Mouse (Mus musculus): ENCODE measurements at regions not wholly inside any gene's neighbourhood (a gene's known extent, or its start where the extent isn't known, plus 50 kb on each side); places are given as distances from the start of the nearest gene placed in this dataset.

- no peak overlapping the region for H3K9ac ChIP-seq
- H3K9me3 ChIP-seq (ENCODE audit: low read length) = no peaks in the 10 kb centered on the region
- ATAC-seq (no peak), DNase-seq (no peak)
- H3K4me2 ChIP-seq (ENCODE audit: low read depth) = no peak overlapping the region
- no peaks in the 10 kb centered on the region for H3K4me1 ChIP-seq (ENCODE audit: insufficient read depth)
- 81% methylated on average over 2 of the region's 2 CpGs for WGBS
- no peak for TF ChIP-seq CTCF (IDR thresholded peaks at IDR 0.05; ENCODE audit: low read depth)
- H3K27ac ChIP-seq (ENCODE audit: low read depth, low read length) = no peak overlapping the region
- no peaks in the 10 kb centered on the region for H3K36me3 ChIP-seq (ENCODE audit: insufficient read depth)
- H3K4me3 ChIP-seq (ENCODE audit: low read depth, low read length) = no peak overlapping the region
- no peaks in the 10 kb centered on the region for H3K27me3 ChIP-seq (ENCODE audit: insufficient read depth, low read length)
Observed at GRCm38 (mm10) chr10:56708411-56708810, 331.3 kb downstream of the Gja1 start.

- Histone ChIP-seq H3K27ac (ENCODE audit: low read depth, low read length) (no peak overlapping the region), H3K4me3 (ENCODE audit: low read depth, low read length) (no peak overlapping the region), H3K27me3 (ENCODE audit: insufficient read depth, low read length) (no peaks in the 10 kb centered on the region), H3K4me1 (ENCODE audit: insufficient read depth) (no peaks in the 10 kb centered on the region), H3K4me2 (ENCODE audit: low read depth) (no peak overlapping the region), H3K36me3 (ENCODE audit: insufficient read depth) (no peaks in the 10 kb centered on the region), H3K9me3 (ENCODE audit: low read length) (no peaks in the 10 kb centered on the region), H3K9ac (no peak overlapping the region)
- WGBS = 77% methylated on average over 1 of the region's 1 CpGs
- DNase-seq (no peak), ATAC-seq (no peak)
- no peak for TF ChIP-seq CTCF (IDR thresholded peaks at IDR 0.05; ENCODE audit: low read depth)
Observed at GRCm38 (mm10) chr10:56708886-56709285, 331.8 kb downstream of the Gja1 start.

GRCm38 (mm10) chr10:56712611-56713105 lies 335.5 kb downstream of the Gja1 start:
- no peak for TF ChIP-seq CTCF (IDR thresholded peaks at IDR 0.05; ENCODE audit: low read depth)
- Histone ChIP-seq H3K4me2 (ENCODE audit: low read depth) (no peak overlapping the region), H3K9me3 (ENCODE audit: low read length) (no peaks in the 10 kb centered on the region), H3K4me1 (ENCODE audit: insufficient read depth) (no peaks in the 10 kb centered on the region), H3K9ac (no peak overlapping the region), H3K27me3 (ENCODE audit: insufficient read depth, low read length) (no peaks in the 10 kb centered on the region), H3K36me3 (ENCODE audit: insufficient read depth) (no peaks in the 10 kb centered on the region), H3K27ac (ENCODE audit: low read depth, low read length) (no peak overlapping the region), H3K4me3 (ENCODE audit: low read depth, low read length) (no peak overlapping the region)
- ATAC-seq = no peak
- WGBS = 11% methylated on average over 7 of the region's 7 CpGs
- no peak for DNase-seq

- Histone ChIP-seq H3K9me3 (ENCODE audit: low read length) (no peaks in the 10 kb centered on the region), H3K27me3 (ENCODE audit: insufficient read depth, low read length) (no peaks in the 10 kb centered on the region), H3K9ac (no peak overlapping the region), H3K4me3 (ENCODE audit: low read depth, low read length) (no peak overlapping the region), H3K4me2 (ENCODE audit: low read depth) (no peak overlapping the region), H3K36me3 (ENCODE audit: insufficient read depth) (no peaks in the 10 kb centered on the region), H3K4me1 (ENCODE audit: insufficient read depth) (no peaks in the 10 kb centered on the region), H3K27ac (ENCODE audit: low read depth, low read length) (no peak overlapping the region)
- DNase-seq (no peak), ATAC-seq (no peak)
- TF ChIP-seq CTCF (IDR thresholded peaks at IDR 0.05; ENCODE audit: low read depth) = no peak
Observed at GRCm38 (mm10) chr10:56737073-56737472, 359.9 kb downstream of the Gja1 start.

GRCm38 (mm10) chr10:56739621-56740020 lies 362.5 kb downstream of the Gja1 start:
- no peaks in the 10 kb centered on the region for H3K27me3 ChIP-seq (ENCODE audit: insufficient read depth, low read length)
- DNase-seq = no peak
- no peak overlapping the region for H3K4me3 ChIP-seq (ENCODE audit: low read depth, low read length)
- no peak overlapping the region for H3K4me2 ChIP-seq (ENCODE audit: low read depth)
- ATAC-seq = no peak
- no peak overlapping the region for H3K9ac ChIP-seq
- no peaks in the 10 kb centered on the region for H3K4me1 ChIP-seq (ENCODE audit: insufficient read depth)
- no peaks in the 10 kb centered on the region for H3K9me3 ChIP-seq (ENCODE audit: low read length)
- no peaks in the 10 kb centered on the region for H3K36me3 ChIP-seq (ENCODE audit: insufficient read depth)
- H3K27ac ChIP-seq (ENCODE audit: low read depth, low read length) = no peak overlapping the region
- 94% methylated on average over 3 of the region's 3 CpGs for WGBS
- TF ChIP-seq CTCF (IDR thresholded peaks at IDR 0.05; ENCODE audit: low read depth) = no peak

GRCm38 (mm10) chr10:56752134-56752533 lies 375.0 kb downstream of the Gja1 start:
- Histone ChIP-seq H3K4me1 (ENCODE audit: insufficient read depth) (no peaks in the 10 kb centered on the region), H3K4me2 (ENCODE audit: low read depth) (no peak overlapping the region), H3K4me3 (ENCODE audit: low read depth, low read length) (no peak overlapping the region), H3K36me3 (ENCODE audit: insufficient read depth) (no peaks in the 10 kb centered on the region), H3K9me3 (ENCODE audit: low read length) (no peaks in the 10 kb centered on the region), H3K9ac (no peak overlapping the region), H3K27ac (ENCODE audit: low read depth, low read length) (no peak overlapping the region), H3K27me3 (ENCODE audit: insufficient read depth, low read length) (no peaks in the 10 kb centered on the region)
- DNase-seq (no peak), ATAC-seq (no peak)
- no peak for TF ChIP-seq CTCF (IDR thresholded peaks at IDR 0.05; ENCODE audit: low read depth)
- 46% methylated on average over 2 of the region's 2 CpGs for WGBS

GRCm38 (mm10) chr10:56753576-56753975 lies 376.4 kb downstream of the Gja1 start:
- ATAC-seq (no peak), DNase-seq (no peak)

More at GRCm38 (mm10) chr10:56753576-56753975, 376.4 kb downstream of the Gja1 start:
- H3K4me3 ChIP-seq (ENCODE audit: low read depth, low read length) = no peak overlapping the region
- H3K9ac ChIP-seq = no peak overlapping the region
- no peaks in the 10 kb centered on the region for H3K27me3 ChIP-seq (ENCODE audit: insufficient read depth, low read length)
- H3K4me1 ChIP-seq (ENCODE audit: insufficient read depth) = no peaks in the 10 kb centered on the region
- no peak for TF ChIP-seq CTCF (IDR thresholded peaks at IDR 0.05; ENCODE audit: low read depth)
- H3K27ac ChIP-seq (ENCODE audit: low read depth, low read length) = no peak overlapping the region
- H3K36me3 ChIP-seq (ENCODE audit: insufficient read depth) = no peaks in the 10 kb centered on the region
- WGBS = 51% methylated on average over 2 of the region's 2 CpGs
- no peaks in the 10 kb centered on the region for H3K9me3 ChIP-seq (ENCODE audit: low read length)
- H3K4me2 ChIP-seq (ENCODE audit: low read depth) = no peak overlapping the region
